Mouse (Mus musculus) heart, adult 18-20 months (tissue): Measurements from ENCODE around the gene Scap. TPM values are rescaled to one million over a fixed set of nuclear protein-coding genes. Genes with fewer than 3 reads are reported as not detected.
"Not testable (repeated sequence)": the region's sequence is repeated elsewhere in the genome, so short reads cannot be mapped to it uniquely, and the experiment has no call there.

Experiments used
- DNase-seq, 2 experiments: peaks; one replicate each; pipeline ENCODE4 v3.0.0; 2021 to 2022; ENCODE audit warnings: mixed read lengths in 1 of 2
- total RNA-seq, 2 experiments: library from RNA; stranded (reverse); gene quantifications; 2 replicates each; pipeline ENCODE4 v1.2.3; 2021

Scap gene
- total RNA-seq, 2 experiments from 2014 or later, result 23.8 to 31.3 TPM

- no peak for DNase-seq
Measured at GRCm38 (mm10) chr9:110384369-110384929, 51.4 kb downstream of the Scap start.

- DNase-seq, result no peak
Measured at GRCm38 (mm10) chr9:110388011-110388410, 54.9 kb downstream of the Scap start.

GRCm38 (mm10) chr9:110390843-110391242, 57.8 kb downstream of the Scap start:
- DNase-seq, result no peak

- no peak for DNase-seq
Measured at GRCm38 (mm10) chr9:110393295-110393694, 60.2 kb downstream of the Scap start.

GRCm38 (mm10) chr9:110400650-110401049, 67.6 kb downstream of the Scap start:
- peak; percentile 73 to 81 for DNase-seq

GRCm38 (mm10) chr9:110402731-110403130, 69.6 kb downstream of the Scap start:
- no peak for DNase-seq

GRCm38 (mm10) chr9:110403240-110403639, 70.2 kb downstream of the Scap start:
- DNase-seq, result not testable (repeated sequence)

- DNase-seq, result no peak
Measured at GRCm38 (mm10) chr9:110407311-110408098, 74.4 kb downstream of the Scap start.

- peak; percentile 95 to 97 for DNase-seq
Measured at GRCm38 (mm10) chr9:110408099-110408773, 75.1 kb downstream of the Scap start, which contains the start of gene Ptpn23. Gene Ptpn23, minus strand, starts transcription at chr9:110408213.

- DNase-seq, result peak; percentile 84 to 93
Measured at GRCm38 (mm10) chr9:110410908-110411887, 78.1 kb downstream of the Scap start.

GRCm38 (mm10) chr9:110412926-110413325, 79.8 kb downstream of the Scap start:
- peak in 1 of 2 experiments; percentile 22 for DNase-seq

GRCm38 (mm10) chr9:110413785-110414184, 80.7 kb downstream of the Scap start:
- DNase-seq, result peak; percentile 28 to 51

- no peak for DNase-seq
Measured at GRCm38 (mm10) chr9:110419511-110420112, 86.5 kb downstream of the Scap start, which contains the start of gene Ngp. Gene Ngp, plus strand, starts transcription at chr9:110419747.

- no peak for DNase-seq
Measured at GRCm38 (mm10) chr9:110431241-110431640, 98.2 kb downstream of the Scap start.

- DNase-seq, result no peak
Measured at GRCm38 (mm10) chr9:110433045-110433444, 100.0 kb downstream of the Scap start.

Other genes with a start within 250 kb of the Scap start
- 10 to 100 TPM; 22.9 to 25.5 TPM for gene Smarcc1, start 215.6 kb upstream of the Scap start, total RNA-seq
- gene Dhx30, start 215.5 kb upstream of the Scap start, total RNA-seq, result 10 to 100 TPM; 54.4 to 56.4 TPM
- under 1 TPM in 1 of 2 experiments, not detected in 1; 0.39 TPM for gene Cspg5, start 89.5 kb upstream of the Scap start, total RNA-seq
- gene Elp6, start 28.1 kb upstream of the Scap start, total RNA-seq, result 1 to 10 TPM; 1.8 to 2.7 TPM
- 10 to 100 TPM; 13.4 to 14.6 TPM for gene Ptpn23, start 74.9 kb downstream of the Scap start, total RNA-seq
- gene Ngp, start 86.5 kb downstream of the Scap start, total RNA-seq, result not detected
- gene Klhl18, start 143.4 kb downstream of the Scap start, total RNA-seq, result 10 to 100 TPM; 12.4 to 14.0 TPM
- 1 to 10 TPM in 1 of 2 experiments, under 1 TPM in 1; 0.27 to 1.3 TPM for gene Kif9, start 143.7 kb downstream of the Scap start, total RNA-seq
- gene Setd2, start 199.3 kb downstream of the Scap start, total RNA-seq, result 10 to 100 TPM; 39.7 to 40.5 TPM